ENCODE assay signal across 11 mouse cellular contexts in the genomic region with DNA sequence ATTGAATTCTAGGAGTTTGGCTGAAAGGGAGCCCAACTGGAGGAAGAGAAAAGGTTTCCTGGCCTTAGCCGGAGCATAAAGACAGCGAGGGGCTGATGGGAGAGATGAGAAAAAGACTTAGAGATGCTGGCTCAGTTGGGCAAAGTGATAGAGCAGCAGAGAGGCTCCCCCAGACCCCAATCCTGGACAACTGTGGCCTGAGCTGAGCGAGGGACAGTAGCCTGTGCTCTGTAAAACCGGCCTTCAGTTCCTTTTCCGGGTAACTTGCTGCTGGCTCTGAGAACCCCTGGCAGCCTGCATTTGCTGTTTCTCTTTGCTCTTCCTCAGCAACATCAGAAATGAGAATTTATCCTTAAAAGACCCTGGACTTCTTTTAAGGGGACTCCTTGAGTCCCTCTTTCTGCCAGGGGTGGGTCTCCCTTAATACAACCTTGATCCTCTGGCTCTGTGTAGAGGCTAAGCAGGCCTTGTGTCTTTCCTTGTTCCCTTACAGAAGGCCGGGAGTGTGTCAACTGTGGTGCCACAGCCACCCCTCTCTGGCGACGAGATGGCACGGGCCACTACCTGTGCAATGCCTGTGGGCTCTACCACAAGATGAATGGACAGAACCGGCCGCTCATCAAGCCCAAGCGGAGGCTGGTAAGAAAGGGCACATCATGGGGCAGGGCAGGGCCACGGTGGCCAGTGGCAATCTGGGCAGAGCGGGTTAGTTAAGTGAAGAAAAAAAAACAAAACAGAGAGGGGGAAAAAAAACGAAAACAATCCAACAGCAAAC. TPM values are rescaled to one million over a fixed set of nuclear protein-coding genes. Genes with fewer than 3 reads are reported as not detected.
DNase-seq lines count a peak whose midpoint lies in the region; ATAC-seq and TF ChIP-seq lines count a peak whose summit lies in the region.
"Had no signal": no experiment of that assay in that cellular context is flagged by ENCODE, and none has a peak within 500 bp of the region (broad histone marks: within the 10 kb centered on the region; RNA-seq: fewer than 3 reads in every experiment).

No protein-coding gene starts in this region.

- peak overlapping the region; percentile 33; the same call in 1 of the 2 replicates for H3K4me2 ChIP-seq in lung, embryonic 14.5 days
- peak overlapping the region; percentile 79 for H3K4me2 ChIP-seq in heart, embryonic 14.5 days (ENCODE audit: low read length)
- peak overlapping the region; percentile 66 for H3K4me2 ChIP-seq in myocyte (ENCODE audit: low read depth)

- TF ChIP-seq POLR2A in myocyte (IDR thresholded peaks at IDR 0.05; ENCODE audit: insufficient read length, low read depth): no peak

- TF ChIP-seq CTCF in gastrocnemius, adult 2 months (IDR thresholded peaks at IDR 0.05): no peak
- TF ChIP-seq CTCF in lung, embryonic 14.5 days (IDR thresholded peaks at IDR 0.05; ENCODE audit: low read depth): no peak

- H3K36me3 ChIP-seq in lung, embryonic 14.5 days (ENCODE audit: insufficient read depth): no peaks in the 10 kb centered on the region
- 0 out of 2 replicates have a peak, but pooled peaks cover 3% of the 10 kb centered on the region for H3K36me3 ChIP-seq in heart, embryonic 14.5 days (ENCODE audit: control insufficient read depth, insufficient read depth, low read length)
- H3K36me3 ChIP-seq in myocyte (ENCODE audit: control insufficient read depth, insufficient read depth): no peaks in the 10 kb centered on the region

- no peak for ATAC-seq in lung, embryonic 14.5 days (ENCODE audit: insufficient read depth)
- ATAC-seq in heart, embryonic 14.5 days (ENCODE audit: insufficient number of reproducible peaks, insufficient read depth, low FRiP score, low read depth): no peak
- ATAC-seq: CD4-positive, CD25-positive, alpha-beta regulatory T cell, adult 4 months had no signal

- peak overlapping the region; percentile 79 for H3K4me3 ChIP-seq in gastrocnemius, adult 2 months
- peak overlapping the region; percentile 6; the same call in 1 of the 2 replicates for H3K4me3 ChIP-seq in lung, embryonic 14.5 days (ENCODE audit: low read depth, low read length)
- peak overlapping the region in 1 of 2 experiments; percentile 54; a peak in 1 of 4 replicates for H3K4me3 ChIP-seq in heart, embryonic 14.5 days (ENCODE audit: control insufficient read depth in 1 of 2, insufficient read depth in 1 of 2, low read depth in 1 of 2, low read length in 2 of 2)
- H3K4me3 ChIP-seq in myocyte: peak overlapping the region; percentile 4

- H3ac ChIP-seq in myocyte (ENCODE audit: control insufficient read depth, insufficient read length): no peak overlapping the region

- H3K27me3 ChIP-seq in lung, embryonic 14.5 days (ENCODE audit: insufficient read depth, low read length): peaks cover 99% of the 10 kb centered on the region
- peaks cover 98% of the 10 kb centered on the region for H3K27me3 ChIP-seq in heart, embryonic 14.5 days (ENCODE audit: control insufficient read depth, insufficient read depth, low read length)
- no peaks in the 10 kb centered on the region for H3K27me3 ChIP-seq in myocyte (ENCODE audit: control insufficient read depth, insufficient read depth, insufficient read length)

- H3K79me2 ChIP-seq in myocyte (ENCODE audit: control insufficient read depth, insufficient read depth): peaks cover 15% of the 10 kb centered on the region

- 22% methylated on average over 15 of the region's 15 CpGs for WGBS in lung, embryonic 14.5 days
- WGBS in heart, embryonic 14.5 days: 28% methylated on average over 15 of the region's 15 CpGs

- H3K4me1 ChIP-seq in lung, embryonic 14.5 days (ENCODE audit: insufficient read depth): 0 out of 2 replicates have a peak, but pooled peaks cover 5% of the 10 kb centered on the region
- H3K4me1 ChIP-seq in heart, embryonic 14.5 days (ENCODE audit: control insufficient read depth in 2 of 2, insufficient read depth in 2 of 2, low read length in 2 of 2): peaks cover 7 to 29% of the 10 kb centered on the region in 2 experiments; a peak in 3 of 4 replicates

- no peak for DNase-seq in gastrocnemius, adult 2 months
- no peak for DNase-seq in gastrocnemius, postnatal 4 days (ENCODE audit: low spot score in 2 of 2)
- DNase-seq in lung, embryonic 14.5 days: no peak
- DNase-seq in lung, adult 18-20 months: no peak
- no peak for DNase-seq in thymus, postnatal 10 days (ENCODE audit: low spot score in 2 of 2)
- DNase-seq in left cerebral cortex, adult 11 months (ENCODE audit: low spot score): no peak
- DNase-seq: cerebellum, postnatal 36 days had no signal

- intact Hi-C loops in gastrocnemius, adult 2 months (cut with DNase I): no loop called here

- H3K9me3 ChIP-seq in lung, embryonic 14.5 days (ENCODE audit: low read depth, low read length): no peaks in the 10 kb centered on the region
- H3K9me3 ChIP-seq in heart, embryonic 14.5 days (ENCODE audit: control insufficient read depth, low read length): no peaks in the 10 kb centered on the region

- peak overlapping the region; percentile 87 for H3K27ac ChIP-seq in gastrocnemius, adult 2 months
- peak overlapping the region; percentile 69; the same call in 1 of the 2 replicates for H3K27ac ChIP-seq in lung, embryonic 14.5 days (ENCODE audit: low read depth)
- peak overlapping the region; percentile 79 to 82 for H3K27ac ChIP-seq in heart, embryonic 14.5 days (replicated peaks in 1 of 2; ENCODE audit: control insufficient read depth in 1 of 2, insufficient read depth in 1 of 2, low read depth in 2 of 2, low read length in 2 of 2)

- no peak overlapping the region; the same call in 1 of the 2 replicates for H3K9ac ChIP-seq in lung, embryonic 14.5 days
- peak overlapping the region; percentile 31 for H3K9ac ChIP-seq in heart, embryonic 14.5 days (ENCODE audit: low read length)

TF ChIP-seq in myocyte, 11 proteins besides CTCF, POLR2A, EP300 and RAD21:
- TF ChIP-seq TCF12 (IDR thresholded peaks at IDR 0.05; ENCODE audit: insufficient read depth, poor library complexity, severe bottlenecking): no peak
- TF ChIP-seq SRF (IDR thresholded peaks at IDR 0.05; ENCODE audit: control insufficient read depth, insufficient read length, low read depth): no peak
- no peak for TF ChIP-seq REST (IDR thresholded peaks at IDR 0.05; ENCODE audit: insufficient read depth, insufficient read length)
- no peak for TF ChIP-seq USF1 (IDR thresholded peaks at IDR 0.05; ENCODE audit: low read depth)
- TF ChIP-seq MAX (IDR thresholded peaks at IDR 0.05; ENCODE audit: low read depth): no peak
- no peak for TF ChIP-seq CEBPB (IDR thresholded peaks at IDR 0.05; ENCODE audit: insufficient read depth, poor library complexity, severe bottlenecking)
- no peak for TF ChIP-seq TCF3 (IDR thresholded peaks at IDR 0.05; ENCODE audit: insufficient read length, low read depth)
- TF ChIP-seq POLR2AphosphoS2 (IDR thresholded peaks at IDR 0.05; ENCODE audit: insufficient read length, low read depth): no peak
- no peak for TF ChIP-seq MYOG (IDR thresholded peaks at IDR 0.05; ENCODE audit: control insufficient read depth in 1 of 3, insufficient read depth in 1 of 3, insufficient read length in 2 of 3, low read depth in 2 of 3)
- no peak for TF ChIP-seq MYOD1 (IDR thresholded peaks at IDR 0.05; ENCODE audit: control insufficient read depth in 1 of 3, insufficient read length in 2 of 3, low read depth in 2 of 3)

RNA-seq across cellular contexts. Expression of gene Gata2, which starts 8.4 kb away (rescaled TPM):
- total RNA-seq in gastrocnemius, adult 2 months (2021): 1 to 10 TPM; 4.4 to 9.9 TPM
- total RNA-seq in gastrocnemius, postnatal 4 days (2021): 1 to 10 TPM; 6.2 to 7.9 TPM
- 13.8 and 14.6 TPM in 2 replicates for polyA plus RNA-seq in lung, embryonic 14.5 days (2014; fragmentation: Nextera tagmentation; extraction: Ambion mirVana)
- 12.5 and 18.6 TPM in 2 replicates for polyA plus RNA-seq in heart, embryonic 14.5 days (2014; fragmentation: Nextera tagmentation; extraction: Ambion mirVana)
- 19.3 TPM for polyA plus RNA-seq in myocyte (2012; fragmentation: generic; extraction: Trizol)

RNA-seq across cellular contexts. Expression of gene Dnajb8, which starts 20.0 kb away (rescaled TPM):
- not detected for total RNA-seq in gastrocnemius, adult 2 months (2021)
- not detected for total RNA-seq in gastrocnemius, postnatal 4 days (2021)
- polyA plus RNA-seq in lung, embryonic 14.5 days (2014; fragmentation: Nextera tagmentation; extraction: Ambion mirVana): not detected in 2 replicates
- not detected in 2 replicates for polyA plus RNA-seq in heart, embryonic 14.5 days (2014; fragmentation: Nextera tagmentation; extraction: Ambion mirVana)
- polyA plus RNA-seq in myocyte (2012; fragmentation: generic; extraction: Trizol): not detected
- polyA plus RNA-seq: CD4-positive, CD25-positive, alpha-beta regulatory T cell, adult 4 months; thymus, postnatal 0 days had no signal
